Mouse (Mus musculus) heart, postnatal 10 days (tissue): ENCODE data around the gene Smc5. TPM values are rescaled to one million over a fixed set of nuclear protein-coding genes. Genes with fewer than 3 reads are reported as not detected.

ENCODE experiments used
- total RNA-seq, 2 experiments: library from RNA; stranded (reverse); gene quantifications; 2 replicates each; pipeline ENCODE4 v1.2.3; 2021

Smc5 gene
- total RNA-seq, 2 experiments from 2014 or later, result 26.8 to 29.1 TPM

Other genes starting within 250 kb of the Smc5 start
- gene Klf9, start 132.7 kb downstream of the Smc5 start, total RNA-seq, result 100 to 1,000 TPM in 1 of 2 experiments, 10 to 100 TPM in 1; 67.7 to 119 TPM
- 1 to 10 TPM; 3.8 to 4.4 TPM for gene Mamdc2, start 174.5 kb upstream of the Smc5 start, total RNA-seq